Mouse (Mus musculus): ENCODE results near the gene Sorbs2.

Sorbs2 gene

GRCm38 (mm10) chr8:45760622-45761021 is 253.0 kb downstream of the Sorbs2 start:
- no peak for DNase-seq (ENCODE audit: low spot score)

GRCm38 (mm10) chr8:45761053-45761452 is 253.5 kb downstream of the Sorbs2 start:
- no peak for DNase-seq (ENCODE audit: low spot score)

- DNase-seq (ENCODE audit: low spot score) = no peak
These were observed 255.5 kb downstream of the Sorbs2 start for GRCm38 (mm10) chr8:45762982-45763689.

GRCm38 (mm10) chr8:45763690-45764342 is 256.2 kb downstream of the Sorbs2 start:
- DNase-seq (ENCODE audit: low spot score) = no peak

- DNase-seq (ENCODE audit: low spot score) = no peak
These were observed 258.6 kb downstream of the Sorbs2 start for GRCm38 (mm10) chr8:45766138-45766537.

GRCm38 (mm10) chr8:45774841-45775240 is 267.3 kb downstream of the Sorbs2 start:
- DNase-seq (ENCODE audit: low spot score) = no peak

GRCm38 (mm10) chr8:45775481-45775880 is 267.9 kb downstream of the Sorbs2 start:
- no peak for DNase-seq (ENCODE audit: low spot score)

- DNase-seq (ENCODE audit: low spot score) = no peak
These were observed 268.8 kb downstream of the Sorbs2 start for GRCm38 (mm10) chr8:45776366-45776765.

- no peak for DNase-seq (ENCODE audit: low spot score)
These were observed 269.4 kb downstream of the Sorbs2 start for GRCm38 (mm10) chr8:45776977-45777376.

GRCm38 (mm10) chr8:45780585-45780984 is 273.0 kb downstream of the Sorbs2 start:
- no peak for DNase-seq (ENCODE audit: low spot score)

- no peak for DNase-seq (ENCODE audit: low spot score)
These were observed 281.0 kb downstream of the Sorbs2 start for GRCm38 (mm10) chr8:45788610-45789009.

GRCm38 (mm10) chr8:45794847-45795246 is 287.3 kb downstream of the Sorbs2 start:
- no peak for DNase-seq (ENCODE audit: low spot score)

GRCm38 (mm10) chr8:45796331-45796740 is 288.7 kb downstream of the Sorbs2 start:
- DNase-seq (ENCODE audit: low spot score) = peak; percentile 13

GRCm38 (mm10) chr8:45799517-45799916 is 291.9 kb downstream of the Sorbs2 start:
- no peak for DNase-seq (ENCODE audit: low spot score)

- DNase-seq (ENCODE audit: low spot score) = no peak
These were observed 301.0 kb downstream of the Sorbs2 start for GRCm38 (mm10) chr8:45808597-45808996.

- DNase-seq (ENCODE audit: low spot score) = peak; percentile 23
These were observed 309.3 kb downstream of the Sorbs2 start for GRCm38 (mm10) chr8:45816765-45817426.

- DNase-seq (ENCODE audit: low spot score) = no peak
These were observed 314.1 kb downstream of the Sorbs2 start for GRCm38 (mm10) chr8:45821650-45822049.

- DNase-seq (ENCODE audit: low spot score) = no peak
These were observed 322.5 kb downstream of the Sorbs2 start for GRCm38 (mm10) chr8:45829985-45830548.

GRCm38 (mm10) chr8:45833896-45834295 is 326.3 kb downstream of the Sorbs2 start:
- DNase-seq (ENCODE audit: low spot score) = no peak

GRCm38 (mm10) chr8:45843306-45843705 is 335.7 kb downstream of the Sorbs2 start:
- DNase-seq (ENCODE audit: low spot score) = no peak

GRCm38 (mm10) chr8:45844097-45844885 is 336.7 kb downstream of the Sorbs2 start:
- no peak for DNase-seq (ENCODE audit: low spot score)

GRCm38 (mm10) chr8:45844911-45845481 is 337.4 kb downstream of the Sorbs2 start:
- DNase-seq (ENCODE audit: low spot score) = no peak
